Mouse (Mus musculus) adipocyte (in vitro differentiated cells): ENCODE measurements around the gene Nkx3-2.
A peak's percentile ranks its signal among the peaks of the same experiment; 100 is the strongest.

ENCODE experiments used
- DNase-seq: peaks from one replicate; pipeline ENCODE4 v3.0.0-alpha.2; 2016; ENCODE audit warnings: low spot score

The Nkx3-2 gene

DNA sequence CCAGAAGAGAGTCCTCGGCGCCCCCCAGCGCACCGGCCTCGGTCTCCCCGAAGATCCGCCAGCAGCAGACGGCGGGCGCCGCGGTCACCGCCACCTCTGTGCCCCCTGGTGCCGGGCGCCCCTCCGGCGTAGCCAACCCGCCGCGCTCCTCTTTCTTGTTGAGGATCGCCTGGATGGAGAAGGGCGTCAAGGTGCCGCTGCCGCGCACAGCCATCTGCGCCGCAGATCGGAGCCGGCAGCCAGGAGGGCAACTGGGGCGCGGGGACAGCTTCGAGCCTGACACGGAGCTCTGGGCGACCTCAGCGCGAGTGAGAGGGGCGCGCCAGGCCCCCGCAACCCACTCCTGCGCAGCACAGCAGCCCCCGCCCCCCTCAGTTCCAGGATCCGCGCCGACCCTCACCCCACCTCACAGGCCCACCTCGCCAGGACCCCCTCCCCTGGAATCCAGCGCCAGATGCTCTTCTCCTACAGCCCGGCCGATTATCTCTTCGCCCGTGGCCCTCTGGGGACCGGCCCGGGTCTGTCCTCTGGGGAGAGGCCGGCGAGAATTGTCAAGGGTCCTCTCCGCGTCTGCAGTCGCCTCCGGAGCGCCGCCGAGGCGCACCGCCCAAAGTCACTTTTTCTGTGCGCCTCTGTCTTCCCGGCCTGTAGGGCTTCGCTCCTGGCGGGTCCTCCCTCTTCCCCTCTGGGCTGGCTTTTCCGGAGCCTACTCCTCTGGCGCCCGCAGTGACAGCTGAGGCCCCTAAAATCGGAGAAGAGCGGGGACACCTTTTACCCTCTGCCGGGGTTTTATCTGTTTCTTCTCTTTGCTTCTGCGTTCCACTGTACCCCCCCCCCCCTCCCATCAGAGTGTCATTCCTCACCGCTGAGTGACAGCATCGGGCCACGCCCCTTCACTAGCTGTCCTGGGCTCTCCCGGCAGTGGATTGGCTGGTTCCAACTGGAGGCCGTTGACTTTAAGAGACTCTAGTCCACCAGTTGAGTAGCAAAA is at the start of gene Nkx3-2:
Nkx3-2 (minus strand) TSS at position 771 of the 991 bp plus-strand sequence.
- no peak for DNase-seq

GRCm38 (mm10) chr5:41812516-41812915 is 48.2 kb upstream of the Nkx3-2 start:
- no peak for DNase-seq

- DNase-seq, result no peak
Observed at GRCm38 (mm10) chr5:41811279-41811678, 47.0 kb upstream of the Nkx3-2 start.

GRCm38 (mm10) chr5:41807383-41807782 is 43.1 kb upstream of the Nkx3-2 start:
- DNase-seq, result no peak

GRCm38 (mm10) chr5:41806176-41806575 is 41.9 kb upstream of the Nkx3-2 start:
- DNase-seq, result no peak

GRCm38 (mm10) chr5:41805085-41805484 is 40.8 kb upstream of the Nkx3-2 start:
- DNase-seq, result no peak

DNA sequence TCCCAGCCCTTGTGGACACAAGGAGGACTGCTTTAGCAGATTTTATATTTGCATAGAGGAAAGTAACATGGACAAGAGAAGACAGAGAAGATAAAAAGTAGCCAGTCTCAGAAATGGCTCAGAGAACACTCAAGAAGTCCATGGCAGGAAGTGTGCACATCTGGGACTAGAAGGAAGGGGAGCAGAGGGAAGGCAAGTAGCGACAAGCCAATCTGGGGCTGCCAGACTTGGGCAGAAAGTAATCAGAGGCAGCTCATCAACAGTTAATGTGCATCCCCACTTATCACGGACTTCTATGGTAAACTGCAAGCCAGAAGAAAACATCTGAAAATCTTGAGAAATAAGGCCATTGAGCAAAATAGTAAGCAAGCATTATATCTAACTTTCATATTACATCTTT is 40.3 kb upstream of the Nkx3-2 start:
- DNase-seq, result no peak

- no peak for DNase-seq
Observed at GRCm38 (mm10) chr5:41801622-41802021, 37.3 kb upstream of the Nkx3-2 start.

- DNase-seq, result peak; percentile 18
Observed at GRCm38 (mm10) chr5:41794434-41794833, 30.1 kb upstream of the Nkx3-2 start.

DNA sequence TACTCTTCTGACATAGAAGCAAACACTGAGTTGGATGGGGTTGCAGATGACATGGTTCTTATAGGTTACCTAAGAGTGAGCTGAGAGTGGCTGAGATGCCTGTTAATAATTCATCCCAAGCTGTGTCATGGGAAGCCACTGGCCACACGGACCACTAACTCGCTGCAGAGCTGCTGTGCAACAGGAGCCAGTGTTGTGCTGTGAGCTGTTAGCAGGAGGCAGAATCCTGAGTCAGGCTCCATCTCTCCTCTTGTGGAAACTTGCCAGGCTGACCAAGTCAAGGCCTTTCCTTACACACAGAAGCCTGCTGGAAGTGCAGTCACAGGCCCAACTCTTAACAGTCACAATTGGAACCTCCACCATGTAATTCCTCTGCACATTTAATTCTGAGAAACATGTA is 26.2 kb upstream of the Nkx3-2 start:
- no peak for DNase-seq

- no peak for DNase-seq
Observed at GRCm38 (mm10) chr5:41788877-41789276, 24.6 kb upstream of the Nkx3-2 start.

- DNase-seq, result no peak
Observed at GRCm38 (mm10) chr5:41781890-41782289, 17.6 kb upstream of the Nkx3-2 start.

DNA sequence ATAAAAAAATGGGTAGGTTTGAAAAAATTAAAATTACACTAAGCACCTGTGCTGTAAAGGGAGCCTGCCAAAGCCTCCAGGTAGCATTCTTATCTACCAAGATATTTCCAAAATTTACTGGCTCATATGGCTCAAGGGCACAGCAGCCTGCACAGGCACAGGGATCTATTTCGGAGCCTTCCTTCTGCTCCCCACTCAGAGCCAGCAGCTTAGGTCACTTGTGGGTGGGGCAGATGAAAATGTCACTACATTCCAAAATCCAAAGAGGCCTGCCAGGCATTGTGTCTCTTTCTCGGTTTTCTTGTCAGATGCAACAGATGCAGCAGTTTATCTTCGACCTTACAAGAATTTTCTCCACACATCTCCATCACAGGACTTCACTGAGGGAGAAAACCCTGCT is 15.7 kb upstream of the Nkx3-2 start:
- DNase-seq, result no peak

GRCm38 (mm10) chr5:41775728-41776127 is 11.4 kb upstream of the Nkx3-2 start:
- no peak for DNase-seq

DNA sequence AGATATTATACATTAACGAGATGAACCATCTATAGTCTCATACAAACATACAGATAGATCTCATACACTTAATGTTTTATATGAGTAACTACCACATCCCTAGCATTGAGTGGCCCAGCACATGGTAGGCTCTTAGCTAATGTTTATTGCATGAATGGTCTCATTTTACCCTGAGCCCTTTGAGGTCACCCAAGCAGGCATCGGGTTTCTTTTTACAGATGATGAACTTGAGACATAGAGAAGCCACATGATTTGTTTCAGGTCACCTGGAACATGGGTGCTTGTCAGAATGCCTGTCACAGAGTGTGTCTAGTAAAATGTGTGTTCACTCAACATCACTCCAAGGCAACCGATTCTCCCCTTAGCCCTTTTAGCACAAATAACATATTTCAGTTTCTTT is 11.0 kb upstream of the Nkx3-2 start:
- DNase-seq, result no peak

- peak; percentile 94 for DNase-seq
Observed at GRCm38 (mm10) chr5:41768382-41769040, 4.2 kb upstream of the Nkx3-2 start.

DNA sequence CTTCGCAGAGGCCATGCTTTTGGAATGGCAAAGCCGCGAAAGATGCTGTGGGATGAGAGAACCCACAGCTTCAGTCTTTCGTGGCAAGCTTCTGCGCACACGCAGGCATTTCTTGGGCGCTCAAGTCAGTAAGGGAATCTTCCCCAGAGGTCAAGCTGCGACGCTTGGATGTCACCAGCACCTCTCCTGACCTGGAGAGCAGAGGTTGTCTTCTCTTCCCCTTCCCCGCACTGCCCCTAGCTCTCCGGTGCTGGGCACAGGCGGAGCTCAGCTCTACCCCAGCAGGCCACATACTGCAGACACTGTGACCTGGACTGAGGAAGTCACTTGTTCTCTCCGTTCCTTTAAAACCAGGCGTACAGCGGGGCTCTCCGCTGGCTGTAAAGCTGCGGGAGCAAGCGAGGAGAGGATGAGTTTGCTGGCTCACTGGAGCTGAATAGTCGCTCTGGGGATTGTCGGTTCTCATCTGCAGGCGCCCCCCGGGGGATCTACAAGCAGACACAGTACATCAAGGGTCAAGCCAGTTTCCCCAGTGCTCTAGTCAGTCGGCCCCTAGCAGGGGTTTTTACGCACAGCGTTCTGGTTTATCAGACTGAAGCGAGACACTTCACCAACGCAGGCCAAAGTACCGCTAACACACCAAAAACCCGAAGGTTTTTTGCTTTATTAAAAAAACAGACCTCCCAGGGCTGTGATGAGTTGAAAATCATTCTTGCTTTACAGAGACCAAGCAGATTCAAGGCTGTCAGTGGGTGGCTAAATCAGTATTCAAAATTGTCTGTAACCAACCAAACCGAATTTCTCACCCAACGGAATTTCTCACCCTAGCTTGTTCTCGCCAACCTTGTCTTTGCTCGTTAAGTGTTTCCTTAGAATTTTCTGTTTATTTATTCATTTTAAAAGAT is 3.2 kb upstream of the Nkx3-2 start:
- DNase-seq, result no peak

GRCm38 (mm10) chr5:41766406-41767010 is 2.2 kb upstream of the Nkx3-2 start:
- DNase-seq, result no peak

DNA sequence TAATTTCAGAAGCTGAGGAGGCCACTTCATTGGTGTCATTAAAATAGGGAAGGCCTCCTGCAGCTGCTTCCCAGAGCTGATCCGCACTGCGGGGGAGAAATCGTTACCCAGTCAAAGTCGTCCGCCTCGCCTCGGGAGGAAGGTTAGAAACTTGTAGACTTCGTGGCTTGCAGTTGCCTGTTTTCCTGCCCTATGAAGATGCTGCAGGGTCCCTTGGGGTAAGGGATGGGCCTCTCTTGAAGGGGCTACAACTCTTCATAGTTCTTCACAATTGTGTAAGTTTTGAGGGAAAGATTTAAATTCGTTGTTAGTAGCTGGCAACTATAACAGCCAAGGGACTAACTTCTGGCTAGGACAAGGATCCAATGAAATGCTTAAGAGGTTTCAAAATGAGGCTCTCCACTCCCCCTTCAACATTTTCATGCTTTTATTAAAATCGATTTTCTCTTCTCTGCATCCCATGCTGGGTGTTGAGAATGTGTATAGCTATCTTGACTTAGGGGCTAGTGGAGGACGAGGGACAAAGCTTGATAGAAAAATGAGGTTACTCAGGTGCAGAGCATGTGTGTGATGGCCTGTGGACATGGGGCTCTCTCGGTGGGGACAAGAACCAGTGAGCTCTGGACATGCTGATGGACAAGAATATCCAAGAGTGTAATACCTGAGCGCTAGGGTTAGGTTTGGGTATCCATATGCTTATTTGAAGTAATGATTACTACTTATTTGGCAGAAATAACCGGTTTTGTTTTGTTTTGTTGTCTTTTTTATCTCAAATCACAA is 1.5 kb upstream of the Nkx3-2 start:
- DNase-seq, result no peak

GRCm38 (mm10) chr5:41762947-41763730 is 1.2 kb downstream of the Nkx3-2 start:
- no peak for DNase-seq
